ENCODE assay signal across 8 mouse cellular contexts in the genomic region with DNA sequence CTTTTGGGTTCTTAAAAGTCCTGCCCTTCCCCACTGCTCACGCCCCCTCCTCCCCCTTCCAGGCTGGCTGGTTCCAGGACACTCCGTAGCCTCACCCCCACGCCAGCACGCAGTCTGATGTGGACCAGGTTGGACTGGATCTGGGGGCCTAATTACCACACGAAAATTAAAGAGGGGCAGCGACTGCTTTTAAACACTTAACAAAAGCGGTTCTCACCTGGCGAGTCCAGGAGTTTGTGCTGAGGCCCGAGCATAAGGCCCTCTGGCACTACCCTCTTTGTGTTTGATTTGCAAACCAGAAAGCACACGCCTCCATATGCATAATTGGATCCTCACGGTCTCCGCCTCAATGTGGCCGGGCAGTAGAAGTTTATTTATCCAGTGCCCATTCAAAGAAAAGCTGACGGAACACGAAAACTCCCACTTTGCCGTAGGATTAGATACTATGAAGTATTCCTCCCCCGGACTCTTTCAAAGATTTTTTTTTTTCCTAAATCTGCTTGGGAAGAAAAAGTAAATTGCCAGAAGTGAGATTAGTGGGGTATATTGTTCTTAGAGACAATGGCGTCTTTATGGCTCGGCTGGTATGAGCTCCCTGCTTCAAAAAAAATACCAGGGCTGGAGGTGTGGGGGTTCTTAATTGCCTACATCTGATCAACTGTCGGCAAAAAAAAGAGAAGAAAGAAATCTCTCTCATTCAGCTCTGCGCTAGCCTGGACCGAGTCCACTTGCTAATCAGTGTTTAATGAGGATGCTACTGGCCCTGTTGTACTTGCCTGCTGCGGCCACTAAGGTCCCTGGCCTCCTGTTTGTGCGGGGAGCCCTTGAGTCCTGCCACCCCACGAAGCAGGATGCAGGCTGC.
A peak's percentile ranks its signal among the peaks of the same experiment; 100 is the strongest.
DNase-seq lines count a peak whose midpoint lies in the region; ATAC-seq and TF ChIP-seq lines count a peak whose summit lies in the region.
"Had no signal": no experiment of that assay in that cellular context is flagged by ENCODE, and none has a peak within 500 bp of the region (broad histone marks: within the 10 kb centered on the region; RNA-seq: fewer than 3 reads in every experiment).

No protein-coding gene starts in this region.

- H3K36me3 ChIP-seq in E14TG2a.4 (ENCODE audit: insufficient read depth, low read length) = no peaks in the 10 kb centered on the region
- no peaks in the 10 kb centered on the region for H3K36me3 ChIP-seq in limb, embryonic 13.5 days
- no peaks in the 10 kb centered on the region for H3K36me3 ChIP-seq in stomach, embryonic 14.5 days (ENCODE audit: control insufficient read depth, insufficient read depth, low read length)

- peaks cover 40% of the 10 kb centered on the region for H3K27me3 ChIP-seq in E14TG2a.4 (ENCODE audit: insufficient read depth, low read length)
- no peaks in the 10 kb centered on the region for H3K27me3 ChIP-seq in limb, embryonic 13.5 days
- no peaks in the 10 kb centered on the region for H3K27me3 ChIP-seq in stomach, embryonic 14.5 days (ENCODE audit: control insufficient read depth, insufficient read depth, low read length)
- no peaks in the 10 kb centered on the region for H3K27me3 ChIP-seq in cerebellum, adult 2 months (ENCODE audit: control insufficient read depth, insufficient read depth, low read length)

- H3K4me3 ChIP-seq in E14TG2a.4 (replicated peaks; ENCODE audit: low read length) = peak overlapping the region; percentile 49; the same call in 1 of the 2 replicates
- H3K4me3 ChIP-seq in limb, embryonic 13.5 days = peak overlapping the region; percentile 17
- peak overlapping the region; percentile 0; the same call in 1 of the 2 replicates for H3K4me3 ChIP-seq in stomach, embryonic 14.5 days (ENCODE audit: low read depth, low read length)
- no peak overlapping the region for H3K4me3 ChIP-seq in cerebellum, adult 2 months (replicated peaks; ENCODE audit: insufficient read depth, low read depth, low read length)
- H3K4me3 ChIP-seq: megakaryocyte, embryonic 14.5 days had no signal

- ATAC-seq in limb, embryonic 13.5 days (ENCODE audit: low FRiP score, low read depth) = peak; percentile 74
- ATAC-seq in stomach, embryonic 14.5 days (ENCODE audit: insufficient number of reproducible peaks, insufficient read depth, low FRiP score, low read depth) = no peak

- DNase-seq in ES-CJ7 (ENCODE audit: low read depth, low spot score) = peak; percentile 12
- peak; percentile 73 for DNase-seq in forelimb bud, embryonic 11.5 days (ENCODE audit: low read depth, low spot score)
- DNase-seq in cerebellum, adult 2 months = no peak
- no peak for DNase-seq in thymus, postnatal 36 days

- no peak for TF ChIP-seq CTCF in E14TG2a.4 (conservative IDR thresholded peaks at IDR 0.05; ENCODE audit: low read length)
- no peak for TF ChIP-seq CTCF in cerebellum, adult 2 months (IDR thresholded peaks at IDR 0.05; ENCODE audit: borderline replicate concordance, insufficient read depth, low read depth, low read length)

- peak overlapping the region; percentile 57 for H3K4me2 ChIP-seq in limb, embryonic 13.5 days (replicated peaks)
- peak overlapping the region; percentile 22 for H3K4me2 ChIP-seq in stomach, embryonic 14.5 days (replicated peaks; ENCODE audit: low read depth, low read length)

- H3K27ac ChIP-seq in limb, embryonic 13.5 days = peak overlapping the region; percentile 75
- no peak overlapping the region for H3K27ac ChIP-seq in stomach, embryonic 14.5 days (ENCODE audit: low read length)
- H3K27ac ChIP-seq in cerebellum, adult 2 months (ENCODE audit: insufficient read depth, low read length) = no peak overlapping the region

- H3K9ac ChIP-seq in limb, embryonic 13.5 days = peak overlapping the region; percentile 43; the same call in 1 of the 2 replicates
- H3K9ac ChIP-seq in stomach, embryonic 14.5 days (replicated peaks; ENCODE audit: low read depth, low read length) = no peak overlapping the region

- peaks cover 18% of the 10 kb centered on the region for H3K4me1 ChIP-seq in E14TG2a.4 (replicated peaks; ENCODE audit: low read depth, low read length)
- H3K4me1 ChIP-seq in limb, embryonic 13.5 days = peaks cover 67% of the 10 kb centered on the region
- H3K4me1 ChIP-seq in stomach, embryonic 14.5 days (ENCODE audit: control insufficient read depth, insufficient read depth, low read length) = peaks cover 10% of the 10 kb centered on the region; the same call in 1 of the 2 replicates
- H3K4me1 ChIP-seq in cerebellum, adult 2 months (ENCODE audit: control insufficient read depth, insufficient read depth, low read length) = no peaks in the 10 kb centered on the region; the same call in 1 of the 2 replicates
- H3K4me1 ChIP-seq: megakaryocyte, embryonic 14.5 days had no signal

- no peak for TF ChIP-seq POLR2A in cerebellum, adult 2 months (IDR thresholded peaks at IDR 0.05; ENCODE audit: borderline replicate concordance, insufficient read depth, low read length)

- no peaks in the 10 kb centered on the region for H3K9me3 ChIP-seq in E14TG2a.4 (ENCODE audit: low read length)
- no peaks in the 10 kb centered on the region for H3K9me3 ChIP-seq in limb, embryonic 13.5 days
- no peaks in the 10 kb centered on the region for H3K9me3 ChIP-seq in stomach, embryonic 14.5 days (ENCODE audit: control insufficient read depth, low read depth, low read length)
- H3K9me3 ChIP-seq: megakaryocyte, embryonic 14.5 days had no signal

- WGBS in limb, embryonic 13.5 days = 4% methylated on average over 25 of the region's 25 CpGs
- 13% methylated on average over 25 of the region's 25 CpGs for WGBS in stomach, embryonic 14.5 days
- WGBS in cerebellum, adult 2 months = 33% methylated on average over 25 of the region's 25 CpGs

Comparison
In these comparisons a context has a peak if more than half of its experiments do, and no peak if none do; other contexts are left out.
1. DNase-seq: peak in ES-CJ7 (single experiment) and forelimb bud, embryonic 11.5 days (single experiment); none in cerebellum, adult 2 months (0 of 2) and thymus, postnatal 36 days (0 of 2).